8 mouse cellular contexts compared by ENCODE assay signal in the genomic region with DNA sequence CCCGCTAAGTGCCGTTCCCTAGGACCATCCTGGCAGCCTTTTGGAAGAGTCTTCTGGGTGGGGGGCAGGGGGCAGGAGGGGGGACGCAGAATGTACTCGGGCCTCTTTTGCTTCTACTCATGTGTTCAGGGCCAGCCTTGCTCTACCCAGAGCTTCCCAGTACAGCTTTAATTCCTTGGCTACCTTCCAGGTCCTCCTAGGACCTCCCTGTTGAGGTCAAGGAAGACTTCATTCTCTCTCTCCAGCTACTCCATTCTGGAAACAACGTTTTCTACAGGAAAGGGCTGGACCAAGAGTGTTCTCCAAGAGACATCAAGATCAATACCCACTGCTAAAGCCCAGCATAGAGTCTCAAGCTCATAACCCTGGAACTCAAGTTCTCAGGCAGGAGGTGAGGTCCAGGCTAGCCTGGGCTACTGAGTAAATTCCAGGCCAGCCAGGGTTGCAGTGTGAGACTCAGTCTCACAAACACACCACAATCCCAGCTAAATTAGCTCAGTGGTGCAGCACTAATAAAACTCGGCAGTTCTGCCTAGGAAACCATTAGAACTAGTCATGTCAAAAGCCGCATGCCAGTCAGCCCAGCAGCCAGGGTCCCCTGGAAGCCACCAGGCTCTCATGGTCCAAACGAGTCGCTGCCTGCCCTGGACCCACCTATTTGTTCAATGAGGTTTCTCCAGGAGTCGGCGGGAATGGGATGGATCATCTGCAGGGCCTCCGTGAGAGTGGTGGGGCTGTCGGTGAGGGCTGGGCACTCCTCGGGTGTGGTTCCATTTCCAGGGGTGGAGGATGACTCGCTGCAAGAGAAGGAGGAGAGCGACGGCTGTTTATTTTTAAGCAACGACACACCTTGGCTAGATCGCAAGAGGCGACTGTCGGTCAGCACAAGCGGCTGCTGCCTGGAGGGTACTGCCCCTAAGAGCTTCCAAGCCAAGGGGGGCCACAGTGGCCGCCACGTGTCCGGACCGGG. TPM values are rescaled to one million over a fixed set of nuclear protein-coding genes. Genes with fewer than 3 reads are reported as not detected.
A peak's percentile ranks its signal among the peaks of the same experiment; 100 is the strongest.
DNase-seq lines count a peak whose midpoint lies in the region; ATAC-seq and TF ChIP-seq lines count a peak whose summit lies in the region.

No protein-coding gene starts in this region.

- 0 out of 2 replicates have a peak, but pooled peaks have one; percentile 26 for ATAC-seq in embryonic facial prominence, embryonic 11.5 days (replicated peaks; ENCODE audit: insufficient number of reproducible peaks, low FRiP score, low TSS enrichment, low read depth)
- ATAC-seq in intestine, embryonic 15.5 days = peak; percentile 14; the same call in 1 of the 2 replicates
- ATAC-seq in midbrain, embryonic 13.5 days = no peak
- ATAC-seq in megakaryocyte progenitor cell, adult 5-6 weeks (replicated peaks; ENCODE audit: poor library complexity) = no peak

- peak overlapping the region; percentile 98 for H3K27ac ChIP-seq in left cerebral cortex, adult 2 months
- no peak overlapping the region for H3K27ac ChIP-seq in embryonic facial prominence, embryonic 11.5 days (replicated peaks; ENCODE audit: low read depth, low read length)
- H3K27ac ChIP-seq in intestine, embryonic 15.5 days = no peak overlapping the region
- H3K27ac ChIP-seq in midbrain, embryonic 13.5 days = no peak overlapping the region

- DNase-seq in left cerebral cortex, adult 2 months (ENCODE audit: extremely low spot score in 1 of 2, low spot score in 2 of 2) = peak in 1 of 2 experiments; percentile 52
- DNase-seq in left cerebral cortex, postnatal 4 days = no peak
- no peak for DNase-seq in embryonic facial prominence, embryonic 11.5 days (ENCODE audit: low spot score)
- no peak for DNase-seq in ovary, postnatal 36 days (ENCODE audit: low spot score)
- no peak for DNase-seq in gastrocnemius, postnatal 36 days

- H3K9me3 ChIP-seq in embryonic facial prominence, embryonic 11.5 days (replicated peaks; ENCODE audit: control insufficient read depth, low read length) = no peaks in the 10 kb centered on the region
- no peaks in the 10 kb centered on the region for H3K9me3 ChIP-seq in intestine, embryonic 15.5 days
- no peaks in the 10 kb centered on the region for H3K9me3 ChIP-seq in midbrain, embryonic 13.5 days

- intact Hi-C loops in left cerebral cortex, adult 2 months (cut with DNase I) = loop anchor here (2.0 to 5.0 kb wide), 4 partner anchors 83 to 212 kb away; no protein-coding TSS in a partner anchor
- intact Hi-C loops in left cerebral cortex, postnatal 4 days (cut with DNase I) = no loop called here
- intact Hi-C loops in gastrocnemius, postnatal 36 days (cut with DNase I) = no loop called here

- H3K4me2 ChIP-seq in embryonic facial prominence, embryonic 11.5 days (ENCODE audit: low read depth, low read length) = peak overlapping the region; percentile 99
- peak overlapping the region; percentile 100 for H3K4me2 ChIP-seq in intestine, embryonic 15.5 days (replicated peaks)
- peak overlapping the region; percentile 98 for H3K4me2 ChIP-seq in midbrain, embryonic 13.5 days (replicated peaks)

- no peak for TF ChIP-seq CTCF in left cerebral cortex, adult 2 months (IDR thresholded peaks at IDR 0.05)

- no peak overlapping the region for H3K9ac ChIP-seq in embryonic facial prominence, embryonic 11.5 days (replicated peaks; ENCODE audit: low read length)
- peak overlapping the region; percentile 68; the same call in 1 of the 2 replicates for H3K9ac ChIP-seq in intestine, embryonic 15.5 days
- H3K9ac ChIP-seq in midbrain, embryonic 13.5 days (replicated peaks) = peak overlapping the region; percentile 80; the same call in 1 of the 2 replicates

- no peaks in the 10 kb centered on the region for H3K36me3 ChIP-seq in embryonic facial prominence, embryonic 11.5 days (replicated peaks; ENCODE audit: control insufficient read depth, insufficient read depth, low read depth, low read length)
- H3K36me3 ChIP-seq in intestine, embryonic 15.5 days = no peaks in the 10 kb centered on the region
- H3K36me3 ChIP-seq in midbrain, embryonic 13.5 days = no peaks in the 10 kb centered on the region

- H3K4me1 ChIP-seq in embryonic facial prominence, embryonic 11.5 days (ENCODE audit: control insufficient read depth, insufficient read depth, low read length) = no peaks in the 10 kb centered on the region
- peaks cover 14% of the 10 kb centered on the region for H3K4me1 ChIP-seq in intestine, embryonic 15.5 days (replicated peaks)
- peaks cover 13% of the 10 kb centered on the region for H3K4me1 ChIP-seq in midbrain, embryonic 13.5 days (replicated peaks)

- WGBS in embryonic facial prominence, embryonic 11.5 days = 23% methylated on average over 26 of the region's 26 CpGs
- WGBS in intestine, embryonic 15.5 days = 19% methylated on average over 26 of the region's 26 CpGs
- 22% methylated on average over 26 of the region's 26 CpGs for WGBS in midbrain, embryonic 13.5 days

- peak overlapping the region; percentile 76 for H3K4me3 ChIP-seq in left cerebral cortex, adult 2 months
- H3K4me3 ChIP-seq in embryonic facial prominence, embryonic 11.5 days (ENCODE audit: low read depth, low read length) = peak overlapping the region; percentile 59; the same call in 1 of the 2 replicates
- H3K4me3 ChIP-seq in intestine, embryonic 15.5 days (replicated peaks) = peak overlapping the region; percentile 69
- H3K4me3 ChIP-seq in midbrain, embryonic 13.5 days (replicated peaks) = peak overlapping the region; percentile 75

- H3K27me3 ChIP-seq in embryonic facial prominence, embryonic 11.5 days (ENCODE audit: control insufficient read depth, insufficient read depth, low read length) = peaks cover 29% of the 10 kb centered on the region
- H3K27me3 ChIP-seq in intestine, embryonic 15.5 days (replicated peaks) = peaks cover 28% of the 10 kb centered on the region
- peaks cover 39% of the 10 kb centered on the region for H3K27me3 ChIP-seq in midbrain, embryonic 13.5 days

RNA-seq across cellular contexts. Expression of a gene that starts 0.8 kb away (rescaled TPM):
- 1 to 10 TPM; 7.5 to 8.0 TPM for total RNA-seq in left cerebral cortex, adult 2 months (2021)
- total RNA-seq in left cerebral cortex, postnatal 4 days (2021) = under 1 TPM; 0.70 to 0.95 TPM
- polyA plus RNA-seq in embryonic facial prominence, embryonic 11.5 days (2014; fragmentation: Nextera tagmentation; extraction: Ambion mirVana) = not detected in 2 replicates
- 3.2 and 3.4 TPM in 2 replicates for polyA plus RNA-seq in intestine, embryonic 15.5 days (2015; fragmentation: Nextera tagmentation; extraction: Ambion mirVana)
- polyA plus RNA-seq in midbrain, embryonic 13.5 days (2015; fragmentation: Nextera tagmentation; extraction: Ambion mirVana) = not detected in 2 replicates
- not detected in 2 replicates for total RNA-seq in megakaryocyte progenitor cell, adult 5-6 weeks (2015)
- not detected in 2 replicates for total RNA-seq in megakaryocyte progenitor cell, adult 5-6 weeks (2017)
- 10 to 100 TPM in 1 of 2 experiments, 1 to 10 TPM in 1; 9.7 to 15.2 TPM for total RNA-seq in gastrocnemius, postnatal 36 days (2021)

RNA-seq across cellular contexts. Expression of a gene that starts 38.8 kb away (rescaled TPM):
- total RNA-seq in left cerebral cortex, adult 2 months (2021) = under 1 TPM in 1 of 2 experiments, not detected in 1; 0.84 TPM
- not detected for total RNA-seq in left cerebral cortex, postnatal 4 days (2021)
- polyA plus RNA-seq in embryonic facial prominence, embryonic 11.5 days (2014; fragmentation: Nextera tagmentation; extraction: Ambion mirVana) = 0.52 TPM in 1 of 2 replicates, not detected in the other
- polyA plus RNA-seq in intestine, embryonic 15.5 days (2015; fragmentation: Nextera tagmentation; extraction: Ambion mirVana) = not detected in 2 replicates
- not detected in 2 replicates for polyA plus RNA-seq in midbrain, embryonic 13.5 days (2015; fragmentation: Nextera tagmentation; extraction: Ambion mirVana)
- total RNA-seq in megakaryocyte progenitor cell, adult 5-6 weeks (2015) = not detected in 2 replicates
- total RNA-seq in megakaryocyte progenitor cell, adult 5-6 weeks (2017) = not detected in 2 replicates
- total RNA-seq in gastrocnemius, postnatal 36 days (2021) = not detected

Comparison
In these comparisons a context has a peak if more than half of its experiments do, and no peak if none do; other contexts are left out.
1. RNA of a gene that starts 0.8 kb away (total RNA-seq): 9.7 to 15.2 TPM in gastrocnemius, postnatal 36 days and 7.5 to 8.0 TPM in left cerebral cortex, adult 2 months; 0.70 to 0.95 TPM in left cerebral cortex, postnatal 4 days and not detected in megakaryocyte progenitor cell, adult 5-6 weeks; every median in the first group is over 4 times any median in the second.
2. ATAC-seq: peak in embryonic facial prominence, embryonic 11.5 days (single experiment) and intestine, embryonic 15.5 days (single experiment); none in midbrain, embryonic 13.5 days (single experiment) and megakaryocyte progenitor cell, adult 5-6 weeks (single experiment).
3. Peak in every context shown above with its lines, with median percentiles within 50 percentile points of each other: H3K4me3 ChIP-seq and H3K4me2 ChIP-seq.